Mouse (Mus musculus): ENCODE measurements around the gene Tmem11.

GRCm38 (mm10) chr11:60902486-60902885, 23.4 kb upstream of the Tmem11 start:
- TF ChIP-seq EP300 (IDR thresholded peaks at IDR 0.05; ENCODE audit: insufficient read depth, low read depth, low read length) (no peak), CTCF (IDR thresholded peaks at IDR 0.05; ENCODE audit: low read depth, low read length) (no peak)
